Mouse (Mus musculus) hindbrain, embryonic 11.5 days (tissue): ENCODE results near the gene Crocc2. TPM values are rescaled to one million over a fixed set of nuclear protein-coding genes. Genes with fewer than 3 reads are reported as not detected.

Experiments used
- ATAC-seq: fragments of 200-750 bp; cut with Nextera tagmentation; 2 replicates; pipeline ENCODE4 v1.8.0; 2017; ENCODE audit warnings: mild to moderate bottlenecking, moderate TSS enrichment, moderate library complexity; ENCODE audit not compliant: low FRiP score
- DNase-seq: peaks from one replicate; pipeline ENCODE4 v3.0.0-alpha.2; 2015; ENCODE audit warnings: low spot score
- H3K27ac ChIP-seq: fragments of 300-500 bp; sonication (generic); 2 replicates; pipeline ENCODE4 v1.5.1; 2014; ENCODE audit warnings: mild to moderate bottlenecking, low read depth, low read length
- H3K27me3 ChIP-seq: fragments of 300-500 bp; sonication (generic); 2 replicates; pipeline ENCODE4 v1.6.1; 2014; ENCODE audit warnings: mild to moderate bottlenecking, low read length, moderate library complexity, mixed read lengths; ENCODE audit not compliant: control insufficient read depth, insufficient read depth
- H3K36me3 ChIP-seq: fragments of 300-500 bp; sonication (generic); 2 replicates; pipeline ENCODE4 v1.6.1; 2014; ENCODE audit warnings: mild to moderate bottlenecking, low read length, moderate library complexity, mixed read lengths; ENCODE audit not compliant: control insufficient read depth, insufficient read depth
- H3K4me1 ChIP-seq: fragments of 300-500 bp; sonication (generic); replicated peaks from 2 replicates; pipeline ENCODE4 v1.6.1; 2014; ENCODE audit warnings: low read length, mixed read lengths; ENCODE audit not compliant: control insufficient read depth, insufficient read depth
- H3K4me2 ChIP-seq: fragments of 300-500 bp; sonication (generic); replicated peaks from 2 replicates; pipeline ENCODE4 v1.6.1; 2014; ENCODE audit warnings: mild to moderate bottlenecking, low read depth, low read length
- H3K4me3 ChIP-seq: fragments of 300-500 bp; sonication (generic); 2 replicates; pipeline ENCODE4 v1.5.1; 2014; ENCODE audit warnings: low read depth, low read length
- H3K9ac ChIP-seq: fragments of 300-500 bp; sonication (generic); 2 replicates; pipeline ENCODE4 v1.6.1; 2014; ENCODE audit warnings: low read depth, low read length
- H3K9me3 ChIP-seq: fragments of 300-500 bp; sonication (generic); 2 replicates; pipeline ENCODE4 v1.6.1; 2016; ENCODE audit warnings: low read length; ENCODE audit not compliant: control insufficient read depth
- WGBS: fragments of 180-500 bp; shearing (Covaris S2); extraction: QIAGEN DNeasy Blood & Tissue Kit; methylation state at CpG from one replicate; pipeline ENCODE4 v1.1.7; 2014; 5-methylcytosine and 5-hydroxymethylcytosine counted together
- polyA plus RNA-seq: library from polyadenylated mRNA; unstranded; fragments of >200 nt; fragmentation: Nextera tagmentation; extraction: Ambion mirVana; gene quantifications from 2 replicates; pipeline ENCODE4 v1.2.1, GENCODE M21; 2014

Gene Crocc2
- 0.09 and 0.18 TPM in 2 replicates for polyA plus RNA-seq

DNA sequence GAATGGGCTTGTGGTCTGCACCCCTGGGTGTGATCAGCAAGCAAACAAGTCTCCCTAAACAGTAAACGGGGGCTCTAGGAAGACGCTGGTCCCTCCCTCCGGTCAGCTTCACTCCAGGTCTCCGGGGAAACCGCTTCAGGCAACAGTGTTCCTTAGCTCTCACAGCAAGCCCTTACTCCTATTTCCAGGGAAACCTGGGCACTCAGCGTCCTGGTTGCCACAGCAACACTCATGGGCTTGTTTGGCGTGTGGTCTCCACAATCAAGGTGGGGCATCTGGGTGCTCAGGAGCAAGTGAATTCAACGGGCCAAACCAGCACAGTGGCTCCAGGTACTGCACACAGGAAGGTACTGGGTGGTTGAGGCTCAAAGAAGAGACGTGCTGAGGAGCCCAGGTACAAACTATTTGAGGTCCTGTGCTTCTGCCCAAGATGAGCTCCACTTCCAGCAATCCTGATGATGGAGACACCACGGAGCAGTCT is at the start of gene Crocc2:
Gene Crocc2, plus strand, starts transcription at position 431 of the 481 bp plus-strand sequence.
- H3K4me2 ChIP-seq: no peak within 1 kb of the TSS
- no peak within 1 kb of the TSS for H3K27ac ChIP-seq
- H3K36me3 ChIP-seq: no peaks in the 10 kb centered on the region
- no peak for ATAC-seq
- H3K9me3 ChIP-seq: no peaks in the 10 kb centered on the region
- no peak within 1 kb of the TSS for H3K4me3 ChIP-seq
- no peaks in the 10 kb centered on the region for H3K27me3 ChIP-seq
- WGBS: 48% methylated on average over 10 of the region's 10 CpGs
- no peak within 1 kb of the TSS for H3K9ac ChIP-seq
- no peaks in the 10 kb centered on the region for H3K4me1 ChIP-seq
- DNase-seq: peak; percentile 19

- no peak overlapping the region for H3K27ac ChIP-seq
- WGBS: 23% methylated on average over 4 of the region's 4 CpGs
- no peaks in the 10 kb centered on the region for H3K27me3 ChIP-seq
- H3K4me1 ChIP-seq: no peaks in the 10 kb centered on the region; the same call in 1 of the 2 replicates
- no peak for DNase-seq
- H3K4me3 ChIP-seq: no peak overlapping the region
- no peaks in the 10 kb centered on the region for H3K9me3 ChIP-seq
- no peak for ATAC-seq
- no peak overlapping the region for H3K4me2 ChIP-seq
- no peaks in the 10 kb centered on the region for H3K36me3 ChIP-seq
- no peak overlapping the region for H3K9ac ChIP-seq
Measured at GRCm38 (mm10) chr1:93118816-93119215, 49.7 kb upstream of the Crocc2 start.

DNA sequence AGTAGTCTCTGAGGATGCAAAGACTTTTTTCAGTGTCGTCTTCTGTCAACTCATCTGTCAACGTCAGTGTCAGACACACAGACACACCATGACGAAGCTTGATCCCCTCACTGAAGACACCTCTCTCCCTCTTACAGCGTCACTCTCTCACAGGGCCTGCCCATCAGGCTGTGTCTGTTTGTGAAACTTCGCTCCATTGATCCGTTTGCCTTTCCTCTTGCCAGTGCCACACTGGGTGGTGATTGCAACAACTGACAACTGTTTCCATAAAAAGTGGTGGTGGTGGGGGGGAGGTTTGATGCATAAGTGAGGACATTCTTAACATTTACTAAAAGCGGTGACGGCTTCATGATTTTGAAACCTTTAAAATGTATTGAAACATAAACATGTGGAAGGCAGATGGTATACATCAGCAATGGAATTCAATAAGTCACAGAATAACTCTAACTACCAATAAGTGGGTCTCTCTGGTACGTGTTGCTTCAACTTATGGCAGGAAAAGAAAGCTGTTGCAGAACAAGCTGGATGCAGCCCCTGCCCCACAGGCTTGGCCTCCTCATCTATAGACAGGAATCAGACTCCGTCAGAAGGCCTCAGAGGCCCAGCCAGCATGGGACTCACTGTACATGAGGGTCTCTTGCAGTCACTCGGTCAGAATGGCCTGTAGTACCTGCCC is 45.2 kb upstream of the Crocc2 start:
- Histone ChIP-seq H3K36me3 (no peaks in the 10 kb centered on the region), H3K27me3 (no peaks in the 10 kb centered on the region), H3K9me3 (no peaks in the 10 kb centered on the region), H3K4me2 (no peak overlapping the region), H3K4me3 (no peak overlapping the region), H3K4me1 (no peaks in the 10 kb centered on the region), H3K9ac (no peak overlapping the region), H3K27ac (no peak overlapping the region)
- WGBS: 77% methylated on average over 11 of the region's 11 CpGs
- ATAC-seq (no peak), DNase-seq (no peak)

- no peaks in the 10 kb centered on the region for H3K27me3 ChIP-seq
- no peak overlapping the region for H3K4me2 ChIP-seq
- no peaks in the 10 kb centered on the region for H3K36me3 ChIP-seq
- H3K27ac ChIP-seq: no peak overlapping the region
- H3K9me3 ChIP-seq: no peaks in the 10 kb centered on the region
- 75% methylated on average over 8 of the region's 8 CpGs for WGBS
- no peak overlapping the region for H3K4me3 ChIP-seq
- ATAC-seq (no peak), DNase-seq (no peak)
- no peaks in the 10 kb centered on the region; the same call in 1 of the 2 replicates for H3K4me1 ChIP-seq
- no peak overlapping the region for H3K9ac ChIP-seq
Measured at GRCm38 (mm10) chr1:93124066-93124465, 44.5 kb upstream of the Crocc2 start.

DNA sequence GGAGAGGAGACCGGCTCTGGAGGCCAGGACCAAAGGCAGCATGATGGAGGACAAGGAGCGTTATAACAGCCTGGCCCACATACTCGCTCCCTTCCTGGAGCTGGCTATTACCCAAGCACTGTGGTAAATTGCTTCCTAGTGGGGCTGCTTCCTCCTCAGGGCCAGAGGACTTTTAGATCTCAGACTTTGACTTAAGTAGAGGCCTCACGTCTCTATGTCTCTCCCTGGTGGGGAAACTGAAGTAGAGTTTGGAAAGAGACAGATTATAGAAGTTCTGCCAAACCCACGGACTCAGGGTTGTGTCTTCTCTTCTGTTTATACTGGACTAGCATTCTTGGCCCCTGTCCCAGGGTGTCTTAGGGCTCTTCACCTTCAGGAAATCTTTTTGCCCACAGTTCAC is 43.3 kb upstream of the Crocc2 start:
- ATAC-seq (no peak), DNase-seq (no peak)
- no peak overlapping the region for H3K4me3 ChIP-seq
- no peaks in the 10 kb centered on the region; the same call in 1 of the 2 replicates for H3K4me1 ChIP-seq
- no peaks in the 10 kb centered on the region for H3K36me3 ChIP-seq
- H3K27me3 ChIP-seq: no peaks in the 10 kb centered on the region
- WGBS: 78% methylated on average over 5 of the region's 5 CpGs
- H3K27ac ChIP-seq: no peak overlapping the region
- H3K4me2 ChIP-seq: no peak overlapping the region
- no peak overlapping the region for H3K9ac ChIP-seq
- no peaks in the 10 kb centered on the region for H3K9me3 ChIP-seq

- Histone ChIP-seq H3K9ac (no peak overlapping the region), H3K27me3 (no peaks in the 10 kb centered on the region), H3K4me2 (no peak overlapping the region), H3K36me3 (no peaks in the 10 kb centered on the region), H3K27ac (no peak overlapping the region), H3K9me3 (no peaks in the 10 kb centered on the region), H3K4me3 (no peak overlapping the region), H3K4me1 (no peaks in the 10 kb centered on the region; the same call in 1 of the 2 replicates)
- WGBS: 81% methylated on average over 8 of the region's 8 CpGs
- DNase-seq: no peak
- ATAC-seq: no peak
Measured at GRCm38 (mm10) chr1:93128209-93128608, 40.3 kb upstream of the Crocc2 start.

- Histone ChIP-seq H3K9ac (no peak overlapping the region), H3K27me3 (no peaks in the 10 kb centered on the region), H3K4me2 (no peak overlapping the region), H3K27ac (no peak overlapping the region), H3K4me1 (no peaks in the 10 kb centered on the region; the same call in 1 of the 2 replicates), H3K4me3 (no peak overlapping the region), H3K9me3 (no peaks in the 10 kb centered on the region), H3K36me3 (no peaks in the 10 kb centered on the region)
- WGBS: 24% methylated on average over 6 of the region's 6 CpGs
- ATAC-seq (0 out of 2 replicates have a peak, but pooled peaks have one; percentile 22), DNase-seq (peak; percentile 75)
Measured at GRCm38 (mm10) chr1:93128710-93129349, 39.7 kb upstream of the Crocc2 start.

- Histone ChIP-seq H3K27ac (no peak overlapping the region), H3K4me2 (no peak overlapping the region), H3K9me3 (no peaks in the 10 kb centered on the region), H3K36me3 (no peaks in the 10 kb centered on the region), H3K27me3 (no peaks in the 10 kb centered on the region), H3K4me1 (no peaks in the 10 kb centered on the region; the same call in 1 of the 2 replicates), H3K4me3 (no peak overlapping the region), H3K9ac (no peak overlapping the region)
- WGBS: 67% methylated on average over 10 of the region's 10 CpGs
- ATAC-seq (no peak), DNase-seq (no peak)
Measured at GRCm38 (mm10) chr1:93130242-93130983, 38.1 kb upstream of the Crocc2 start.
